19 mouse cellular contexts compared by ENCODE assay signal in genomic region chr13:97960142-97960541, GRCm38 (mm10).
"Had no signal": no experiment of that assay in that cellular context is flagged by ENCODE, and none has a peak within 500 bp of the region (broad histone marks: within the 10 kb centered on the region; RNA-seq: fewer than 3 reads in every experiment).

No protein-coding gene starts in this region.

- ATAC-seq: intestine, postnatal 0 days; liver, postnatal 0 days; lung, postnatal 0 days had no signal

- H3K36me3 ChIP-seq: limb, embryonic 15.5 days; neural tube, embryonic 12.5 days; neural tube, embryonic 15.5 days had no signal

- H3K4me3 ChIP-seq: limb, embryonic 12.5 days; limb, embryonic 15.5 days; neural tube, embryonic 12.5 days; neural tube, embryonic 15.5 days had no signal

- H3K27ac ChIP-seq: kidney, postnatal 0 days; limb, embryonic 12.5 days; limb, embryonic 15.5 days; liver, embryonic 14.5 days; macrophage; neural tube, embryonic 12.5 days; neural tube, embryonic 15.5 days; stomach, postnatal 0 days had no signal

- H3K4me2 ChIP-seq: limb, embryonic 12.5 days; limb, embryonic 15.5 days; liver, embryonic 11.5 days; lung, embryonic 14.5 days; neural tube, embryonic 12.5 days had no signal

- DNase-seq: kidney, adult 2 months; kidney, postnatal 25 days; liver, postnatal 0 days; lung, embryonic 14.5 days; right cerebral cortex, postnatal 14 days; thymus, adult 2 months; thymus, postnatal 14 days; thymus, postnatal 4 days had no signal

- H3K9me3 ChIP-seq: limb, embryonic 12.5 days; limb, embryonic 15.5 days; neural tube, embryonic 12.5 days; neural tube, embryonic 15.5 days had no signal

- H3K9ac ChIP-seq: limb, embryonic 12.5 days; limb, embryonic 15.5 days; liver, embryonic 14.5 days; liver, postnatal 0 days; lung, embryonic 14.5 days; neural tube, embryonic 12.5 days; neural tube, embryonic 15.5 days had no signal

- H3K27me3 ChIP-seq: limb, embryonic 15.5 days; neural tube, embryonic 12.5 days; neural tube, embryonic 15.5 days had no signal
